Mouse (Mus musculus): ENCODE measurements around the gene Ndufb4.

GRCm38 (mm10) chr16:37626388-37626949 is 27.8 kb downstream of the Ndufb4 start:
- TF ChIP-seq CTCF (IDR thresholded peaks at IDR 0.05; ENCODE audit: low read depth) = no peak
- no peak for TF ChIP-seq EP300 (IDR thresholded peaks at IDR 0.05; ENCODE audit: low read depth)

Measured in heart, postnatal 0 days (tissue).